Mouse (Mus musculus) frontal cortex, postnatal 14 days (tissue): ENCODE measurements around the gene A730015C16Rik.
A peak's percentile ranks its signal among the peaks of the same experiment; 100 is the strongest.

Experiments
- DNase-seq, 2 experiments: peaks; one replicate each; pipeline ENCODE4 v3.0.0; 2022; ENCODE audit warnings: low spot score in 2 of 2

A730015C16Rik gene

GRCm38 (mm10) chr4:108848505-108848848 is at the start of gene A730015C16Rik:
A730015C16Rik (minus strand) TSS chr4:108848619.
- DNase-seq: peak; percentile 15 to 20

- no peak for DNase-seq
These were observed 42.5 kb upstream of the A730015C16Rik start for GRCm38 (mm10) chr4:108890876-108891275.

GRCm38 (mm10) chr4:108887456-108887855 is 39.0 kb upstream of the A730015C16Rik start:
- DNase-seq: no peak

- DNase-seq: no peak
These were observed 35.4 kb upstream of the A730015C16Rik start for GRCm38 (mm10) chr4:108883815-108884214.

- peak in 1 of 2 experiments; percentile 60 for DNase-seq
These were observed 30.8 kb upstream of the A730015C16Rik start, which contains the start of gene Rab3b for GRCm38 (mm10) chr4:108878963-108879822. Rab3b (plus strand) TSS chr4:108879063.

- DNase-seq: no peak
These were observed 29.5 kb upstream of the A730015C16Rik start for GRCm38 (mm10) chr4:108877901-108878300.

GRCm38 (mm10) chr4:108873746-108874145 is 25.3 kb upstream of the A730015C16Rik start:
- DNase-seq: no peak

- peak; percentile 41 to 85 for DNase-seq
These were observed 21.4 kb upstream of the A730015C16Rik start for GRCm38 (mm10) chr4:108869730-108870374.

- DNase-seq: no peak
These were observed 18.4 kb upstream of the A730015C16Rik start for GRCm38 (mm10) chr4:108866806-108867205.

GRCm38 (mm10) chr4:108847715-108848504 is 509 bp downstream of the A730015C16Rik start, which contains the start of gene Kti12:
Kti12 (plus strand) TSS chr4:108847785.
- peak; percentile 69 for DNase-seq

- no peak for DNase-seq
These were observed 2.4 kb downstream of the A730015C16Rik start for GRCm38 (mm10) chr4:108845824-108846569.

GRCm38 (mm10) chr4:108843336-108843735 is 5.1 kb downstream of the A730015C16Rik start:
- DNase-seq: no peak

GRCm38 (mm10) chr4:108841920-108842578 is 6.4 kb downstream of the A730015C16Rik start:
- DNase-seq: no peak

GRCm38 (mm10) chr4:108838031-108838430 is 10.4 kb downstream of the A730015C16Rik start:
- no peak for DNase-seq

GRCm38 (mm10) chr4:108835496-108835895 is 12.9 kb downstream of the A730015C16Rik start:
- DNase-seq: no peak

- no peak for DNase-seq
These were observed 13.5 kb downstream of the A730015C16Rik start for GRCm38 (mm10) chr4:108834971-108835311.

- DNase-seq: peak; percentile 75
These were observed 14.1 kb downstream of the A730015C16Rik start, which contains the start of gene Txndc12 for GRCm38 (mm10) chr4:108834115-108834970. Txndc12 (plus strand) TSS chr4:108834601.

- DNase-seq: no peak
These were observed 14.6 kb downstream of the A730015C16Rik start for GRCm38 (mm10) chr4:108833828-108834114.

GRCm38 (mm10) chr4:108832916-108833827 is 15.2 kb downstream of the A730015C16Rik start, which contains the start of gene Btf3l4:
Btf3l4 (minus strand) TSS chr4:108833614.
- peak; percentile 85 for DNase-seq
